Comparison of ENCODE assay signal across 15 mouse cellular contexts in the genomic region with DNA sequence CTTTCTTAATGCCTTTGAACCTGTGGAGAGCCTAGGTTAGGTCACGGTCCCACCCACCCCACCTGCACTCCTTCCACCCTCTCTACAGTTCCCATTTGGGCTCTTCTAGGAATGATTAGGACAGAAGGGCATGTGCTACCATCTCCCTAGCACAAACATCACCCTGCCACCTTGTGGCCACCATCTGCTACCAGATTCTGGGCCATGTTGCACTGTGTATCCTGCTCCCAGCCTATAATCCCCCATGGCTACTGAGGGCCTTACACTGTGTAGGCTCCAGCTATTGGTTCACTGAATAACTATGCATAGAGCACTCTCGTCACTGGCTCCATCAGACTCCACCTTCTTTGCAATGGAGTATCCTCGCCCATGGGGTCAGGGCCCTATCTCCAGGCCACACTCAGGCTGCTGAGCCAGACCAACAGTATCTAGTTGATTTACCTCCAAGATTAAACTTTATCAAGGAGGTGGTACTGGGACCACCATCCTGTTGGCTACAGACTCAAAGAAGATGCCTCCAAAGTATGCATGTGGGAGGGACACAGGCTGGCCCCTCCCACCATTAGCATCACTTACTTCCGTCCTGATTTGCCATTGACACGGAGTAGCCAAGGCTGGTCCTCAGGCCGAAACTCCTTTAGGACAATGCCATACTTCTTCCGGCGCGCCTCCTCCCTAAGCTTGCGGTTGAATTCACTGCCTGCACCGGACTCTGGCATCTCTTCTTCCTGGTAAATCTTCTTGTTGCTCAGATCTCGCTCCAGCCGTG. TPM values are rescaled to one million over a fixed set of nuclear protein-coding genes. Genes with fewer than 3 reads are reported as not detected.
A peak's percentile ranks its signal among the peaks of the same experiment; 100 is the strongest.
DNase-seq lines count a peak whose midpoint lies in the region; ATAC-seq and TF ChIP-seq lines count a peak whose summit lies in the region.
"Had no signal": no experiment of that assay in that cellular context is flagged by ENCODE, and none has a peak within 500 bp of the region (broad histone marks: within the 10 kb centered on the region; RNA-seq: fewer than 3 reads in every experiment).

No protein-coding gene starts in this region.

- no peak overlapping the region for H3K4me2 ChIP-seq in liver, embryonic 12.5 days
- H3K4me2 ChIP-seq in hindbrain, embryonic 12.5 days (replicated peaks): no peak overlapping the region
- H3K4me2 ChIP-seq: heart, embryonic 11.5 days; liver, embryonic 15.5 days; midbrain, embryonic 11.5 days had no signal

- no peak overlapping the region for H3K4me3 ChIP-seq in liver, adult 2 months (ENCODE audit: insufficient read depth, low read depth, low read length)
- no peak overlapping the region for H3K4me3 ChIP-seq in liver, embryonic 12.5 days
- no peak overlapping the region for H3K4me3 ChIP-seq in hindbrain, embryonic 12.5 days
- H3K4me3 ChIP-seq: liver, embryonic 15.5 days had no signal

- 95% methylated on average over 13 of the region's 13 CpGs for WGBS in liver, adult 2 months
- WGBS in liver, embryonic 12.5 days (ENCODE audit: insufficient replicate concordance): 85% methylated on average over 13 of the region's 13 CpGs
- 93% methylated on average over 13 of the region's 13 CpGs for WGBS in hindbrain, embryonic 12.5 days

- no peak overlapping the region for H3K27ac ChIP-seq in liver, adult 2 months (replicated peaks; ENCODE audit: insufficient read depth, low read depth, low read length)
- H3K27ac ChIP-seq in liver, embryonic 12.5 days: no peak overlapping the region
- no peak overlapping the region for H3K27ac ChIP-seq in hindbrain, embryonic 12.5 days
- H3K27ac ChIP-seq: liver, embryonic 15.5 days had no signal

- H3K4me1 ChIP-seq in liver, adult 2 months (ENCODE audit: control insufficient read depth, insufficient read depth, low read length): peaks cover 7% of the 10 kb centered on the region; the same call in 1 of the 2 replicates
- H3K4me1 ChIP-seq in liver, embryonic 12.5 days: peaks cover 75% of the 10 kb centered on the region
- peaks cover 14% of the 10 kb centered on the region for H3K4me1 ChIP-seq in hindbrain, embryonic 12.5 days

- no peak overlapping the region for H3K9ac ChIP-seq in liver, adult 2 months (ENCODE audit: low read depth, low read length)
- no peak overlapping the region for H3K9ac ChIP-seq in liver, embryonic 12.5 days
- no peak overlapping the region for H3K9ac ChIP-seq in hindbrain, embryonic 12.5 days
- H3K9ac ChIP-seq: liver, embryonic 15.5 days had no signal

- no peaks in the 10 kb centered on the region for H3K79me2 ChIP-seq in liver, adult 2 months (ENCODE audit: control insufficient read depth, insufficient read depth, low read length)

- peak; percentile 11; the same call in 1 of the 2 replicates for TF ChIP-seq CTCF in liver, adult 2 months (IDR thresholded peaks at IDR 0.05; ENCODE audit: low read depth, low read length)

- peaks cover 5% of the 10 kb centered on the region; the same call in 1 of the 2 replicates for H3K36me3 ChIP-seq in liver, adult 2 months (ENCODE audit: control insufficient read depth, insufficient read depth, low read length)
- H3K36me3 ChIP-seq in liver, embryonic 12.5 days: peaks cover 76% of the 10 kb centered on the region
- peaks cover 63% of the 10 kb centered on the region for H3K36me3 ChIP-seq in hindbrain, embryonic 12.5 days

- H3K27me3 ChIP-seq in liver, adult 2 months (ENCODE audit: control insufficient read depth, insufficient read depth, low read length): no peaks in the 10 kb centered on the region
- H3K27me3 ChIP-seq in liver, embryonic 12.5 days (replicated peaks): no peaks in the 10 kb centered on the region
- H3K27me3 ChIP-seq in hindbrain, embryonic 12.5 days: no peaks in the 10 kb centered on the region
- H3K27me3 ChIP-seq: liver, embryonic 15.5 days had no signal

- no peak for ATAC-seq in liver, embryonic 12.5 days
- ATAC-seq in hindbrain, embryonic 12.5 days (ENCODE audit: low FRiP score): no peak

- TF ChIP-seq POLR2A in liver, adult 2 months (IDR thresholded peaks at IDR 0.05; ENCODE audit: extremely low read depth, insufficient read depth, low read length): no peak

- no peaks in the 10 kb centered on the region for H3K9me3 ChIP-seq in liver, embryonic 12.5 days (replicated peaks)
- H3K9me3 ChIP-seq in hindbrain, embryonic 12.5 days (replicated peaks): no peaks in the 10 kb centered on the region
- H3K9me3 ChIP-seq: liver, embryonic 15.5 days had no signal

- DNase-seq in cerebellum, postnatal 10 days: peak; percentile 54 to 55
- DNase-seq in cerebellum, postnatal 25 days: no peak
- DNase-seq in liver, adult 2 months (ENCODE audit: extremely low read depth, low read depth, low spot score): no peak
- DNase-seq in R1 (ENCODE audit: low read depth, low spot score): peak; percentile 80
- peak; percentile 29 for DNase-seq in retina, postnatal 1 day
- no peak for DNase-seq in neural tube, embryonic 10.5 days (ENCODE audit: extremely low spot score, low spot score)
- DNase-seq: adrenal gland, adult 8-10 months; cerebellum, adult 18-20 months had no signal

RNA-seq across cellular contexts. Expression of gene Gtf2f1, which starts 3.8 kb away (rescaled TPM):
- total RNA-seq in liver, adult 2 months (2014; rRNA removed): 10.9 and 11.9 TPM in 2 replicates
- 10.4 and 10.6 TPM in 2 replicates for polyA plus RNA-seq in liver, adult 2 months (2012; rRNA removed)
- polyA plus RNA-seq in liver, embryonic 12.5 days (2016; fragmentation: Nextera tagmentation; extraction: Ambion mirVana): 76.4 and 78.5 TPM in 2 replicates
- polyA plus RNA-seq in hindbrain, embryonic 12.5 days (2016; fragmentation: Nextera tagmentation; extraction: Ambion mirVana): 62.6 and 67.0 TPM in 2 replicates

RNA-seq across cellular contexts. Expression of gene Gm17949, which starts 3.9 kb away (rescaled TPM):
- not detected in 2 replicates for total RNA-seq in liver, adult 2 months (2014; rRNA removed)
- not detected in 2 replicates for polyA plus RNA-seq in liver, adult 2 months (2012; rRNA removed)
- 0.11 and 0.33 TPM in 2 replicates for polyA plus RNA-seq in liver, embryonic 12.5 days (2016; fragmentation: Nextera tagmentation; extraction: Ambion mirVana)
- 0.52 TPM in 1 of 2 replicates, not detected in the other for polyA plus RNA-seq in hindbrain, embryonic 12.5 days (2016; fragmentation: Nextera tagmentation; extraction: Ambion mirVana)

RNA-seq across cellular contexts. Expression of gene Pspn, which starts 7.5 kb away (rescaled TPM):
- total RNA-seq in liver, adult 2 months (2014; rRNA removed): not detected in 2 replicates
- polyA plus RNA-seq in liver, adult 2 months (2012; rRNA removed): not detected in 2 replicates
- 0.29 and 0.31 TPM in 2 replicates for polyA plus RNA-seq in liver, embryonic 12.5 days (2016; fragmentation: Nextera tagmentation; extraction: Ambion mirVana)
- polyA plus RNA-seq in hindbrain, embryonic 12.5 days (2016; fragmentation: Nextera tagmentation; extraction: Ambion mirVana): 0.56 and 0.68 TPM in 2 replicates
- polyA plus RNA-seq: liver, embryonic 15.5 days; neural tube, embryonic 14.5 days; urinary bladder, adult 2 months had no signal

RNA-seq across cellular contexts. Expression of gene Alkbh7, which starts 10.2 kb away (rescaled TPM):
- total RNA-seq in liver, adult 2 months (2014; rRNA removed): 23.2 and 24.4 TPM in 2 replicates
- 42.0 and 51.1 TPM in 2 replicates for polyA plus RNA-seq in liver, adult 2 months (2012; rRNA removed)
- polyA plus RNA-seq in liver, embryonic 12.5 days (2016; fragmentation: Nextera tagmentation; extraction: Ambion mirVana): 24.5 and 25.1 TPM in 2 replicates
- 32.8 and 34.6 TPM in 2 replicates for polyA plus RNA-seq in hindbrain, embryonic 12.5 days (2016; fragmentation: Nextera tagmentation; extraction: Ambion mirVana)

RNA-seq across cellular contexts. Expression of gene Clpp, which starts 17.2 kb away (rescaled TPM):
- total RNA-seq in liver, adult 2 months (2014; rRNA removed): 75.6 and 93.8 TPM in 2 replicates
- polyA plus RNA-seq in liver, adult 2 months (2012; rRNA removed): 174 and 184 TPM in 2 replicates
- polyA plus RNA-seq in liver, embryonic 12.5 days (2016; fragmentation: Nextera tagmentation; extraction: Ambion mirVana): 108 and 115 TPM in 2 replicates
- polyA plus RNA-seq in hindbrain, embryonic 12.5 days (2016; fragmentation: Nextera tagmentation; extraction: Ambion mirVana): 121 and 136 TPM in 2 replicates

Comparison
In these comparisons a context has a peak if more than half of its experiments do, and no peak if none do; other contexts are left out.
1. DNase-seq: peak in cerebellum, postnatal 10 days (2 of 2), R1 (single experiment) and retina, postnatal 1 day (single experiment); none in cerebellum, postnatal 25 days (0 of 2), liver, adult 2 months (single experiment) and neural tube, embryonic 10.5 days (single experiment).